Mouse (Mus musculus): ENCODE results near the gene Rasgrf2. TPM values are rescaled to one million over a fixed set of nuclear protein-coding genes. Genes with fewer than 3 reads are reported as not detected.

The Rasgrf2 gene
- total and polyA plus RNA-seq, 3 experiments, result 0.22 TPM; not detected in 2

DNA sequence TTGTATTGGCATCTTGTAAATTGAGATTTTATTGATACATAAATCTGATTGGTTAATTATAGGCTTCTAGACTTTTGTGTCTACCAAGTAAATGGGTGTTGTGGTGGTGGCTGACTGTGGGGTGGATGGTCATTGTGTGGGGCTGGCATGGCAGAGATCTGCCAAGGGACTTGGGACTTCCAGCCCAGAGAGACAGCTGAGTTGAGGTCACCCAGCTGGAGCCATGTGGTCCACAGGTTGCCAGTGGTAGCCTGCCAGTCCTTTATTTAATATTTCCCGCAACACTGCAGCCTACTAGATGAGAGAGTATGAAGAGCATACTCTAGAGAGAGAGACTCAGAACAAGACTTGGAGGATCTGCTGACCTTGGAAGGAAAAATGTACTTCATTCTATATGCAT lies 150.0 kb downstream of the Rasgrf2 start:
- H3K9me3 ChIP-seq (replicated peaks), result no peaks in the 10 kb centered on the region
- no peak overlapping the region for H3K4me3 ChIP-seq (ENCODE audit: low read depth, low read length)
- no peaks in the 10 kb centered on the region for H3K36me3 ChIP-seq (replicated peaks)
- H3K27me3 ChIP-seq (ENCODE audit: insufficient read depth, low read length), result no peaks in the 10 kb centered on the region; the same call in none of the 2 replicates
- DNase-seq (ENCODE audit: low spot score) (no peak), ATAC-seq (ENCODE audit: extremely low read depth, insufficient number of reproducible peaks, low FRiP score, poor library complexity, severe bottlenecking) (no peak)
- TF ChIP-seq TAL1 (conservative IDR thresholded peaks at IDR 0.05; ENCODE audit: low read depth, low read length) (no peak), CTCF (IDR thresholded peaks at IDR 0.05; ENCODE audit: low read depth, low read length) (no peak), GATA1 (IDR thresholded peaks at IDR 0.05; ENCODE audit: borderline replicate concordance, low read length) (no peak), POLR2AphosphoS5 (IDR thresholded peaks at IDR 0.05; ENCODE audit: insufficient replicate concordance, low read depth, low read length) (no peak), GATA2 (IDR thresholded peaks at IDR 0.05; ENCODE audit: borderline replicate concordance, low read depth, low read length) (no peak)
- H3K4me1 ChIP-seq (ENCODE audit: insufficient read depth, low read depth, low read length), result no peaks in the 10 kb centered on the region

DNA sequence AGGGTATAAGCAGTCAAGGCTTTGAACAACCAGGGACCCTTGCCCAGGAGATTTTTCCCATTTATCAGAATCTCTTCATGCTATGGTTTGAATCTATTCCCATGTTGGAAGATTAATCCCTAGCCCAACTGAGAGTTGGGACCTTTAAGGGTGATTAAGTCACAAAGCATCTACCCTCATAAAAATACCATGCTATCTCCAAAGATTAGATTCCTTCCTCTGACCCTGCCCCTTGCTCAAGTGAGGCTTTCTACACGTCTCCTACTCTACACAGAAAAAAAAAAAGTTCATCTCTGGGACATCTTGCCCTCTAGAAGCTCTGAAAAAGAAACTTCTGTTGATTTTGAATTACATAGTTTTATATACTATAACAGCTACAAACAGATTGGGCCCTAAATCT lies 154.5 kb downstream of the Rasgrf2 start:
- no peaks in the 10 kb centered on the region for H3K27me3 ChIP-seq (ENCODE audit: insufficient read depth, low read length)
- no peaks in the 10 kb centered on the region for H3K4me1 ChIP-seq (ENCODE audit: insufficient read depth, low read depth, low read length)
- DNase-seq (ENCODE audit: low spot score) (no peak), ATAC-seq (ENCODE audit: extremely low read depth, insufficient number of reproducible peaks, low FRiP score, poor library complexity, severe bottlenecking) (no peak)
- H3K9me3 ChIP-seq (replicated peaks), result no peaks in the 10 kb centered on the region
- TF ChIP-seq GATA1 (IDR thresholded peaks at IDR 0.05; ENCODE audit: borderline replicate concordance, low read length) (no peak), POLR2AphosphoS5 (IDR thresholded peaks at IDR 0.05; ENCODE audit: insufficient replicate concordance, low read depth, low read length) (no peak), CTCF (IDR thresholded peaks at IDR 0.05; ENCODE audit: low read depth, low read length) (no peak), GATA2 (IDR thresholded peaks at IDR 0.05; ENCODE audit: borderline replicate concordance, low read depth, low read length) (no peak), TAL1 (conservative IDR thresholded peaks at IDR 0.05; ENCODE audit: low read depth, low read length) (no peak)
- no peak overlapping the region for H3K4me3 ChIP-seq (ENCODE audit: low read depth, low read length)
- H3K36me3 ChIP-seq (replicated peaks), result no peaks in the 10 kb centered on the region

DNA sequence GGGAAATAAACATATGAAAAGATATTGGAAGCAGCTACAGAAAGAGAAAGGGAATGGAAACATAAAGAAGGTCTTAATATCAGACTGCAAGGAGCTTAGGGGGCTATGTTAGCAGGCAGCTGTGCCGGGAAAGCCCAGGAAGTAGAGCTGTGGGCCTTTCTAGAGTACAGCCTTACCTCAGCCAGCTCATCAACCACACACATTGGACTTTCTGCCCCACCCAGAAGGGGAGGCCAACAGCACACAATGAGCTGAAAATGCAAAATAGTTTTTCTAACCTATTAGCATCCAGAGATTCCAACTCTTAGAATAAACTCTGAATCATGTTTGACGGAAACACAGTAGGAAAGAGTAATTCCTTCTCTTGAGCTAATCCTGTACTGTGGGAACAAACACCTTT lies 154.9 kb downstream of the Rasgrf2 start:
- Histone ChIP-seq H3K27me3 (ENCODE audit: insufficient read depth, low read length) (no peaks in the 10 kb centered on the region), H3K36me3 (replicated peaks) (no peaks in the 10 kb centered on the region), H3K4me1 (ENCODE audit: insufficient read depth, low read depth, low read length) (no peaks in the 10 kb centered on the region), H3K4me3 (ENCODE audit: low read depth, low read length) (no peak overlapping the region), H3K9me3 (replicated peaks) (no peaks in the 10 kb centered on the region)
- DNase-seq (ENCODE audit: low spot score), result no peak
- ATAC-seq (ENCODE audit: extremely low read depth, insufficient number of reproducible peaks, low FRiP score, poor library complexity, severe bottlenecking), result no peak
- TF ChIP-seq GATA2 (IDR thresholded peaks at IDR 0.05; ENCODE audit: borderline replicate concordance, low read depth, low read length), result no peak
- no peak for TF ChIP-seq POLR2AphosphoS5 (IDR thresholded peaks at IDR 0.05; ENCODE audit: insufficient replicate concordance, low read depth, low read length)
- no peak for TF ChIP-seq CTCF (IDR thresholded peaks at IDR 0.05; ENCODE audit: low read depth, low read length)
- no peak for TF ChIP-seq GATA1 (IDR thresholded peaks at IDR 0.05; ENCODE audit: borderline replicate concordance, low read length)
- TF ChIP-seq TAL1 (conservative IDR thresholded peaks at IDR 0.05; ENCODE audit: low read depth, low read length), result no peak

GRCm38 (mm10) chr13:91974154-91974553 lies 157.3 kb downstream of the Rasgrf2 start:
- no peak overlapping the region for H3K4me3 ChIP-seq (ENCODE audit: low read depth, low read length)
- no peaks in the 10 kb centered on the region for H3K27me3 ChIP-seq (ENCODE audit: insufficient read depth, low read length)
- no peaks in the 10 kb centered on the region for H3K36me3 ChIP-seq (replicated peaks)
- DNase-seq (ENCODE audit: low spot score) (no peak), ATAC-seq (ENCODE audit: extremely low read depth, insufficient number of reproducible peaks, low FRiP score, poor library complexity, severe bottlenecking) (no peak)
- no peaks in the 10 kb centered on the region for H3K9me3 ChIP-seq (replicated peaks)
- H3K4me1 ChIP-seq (ENCODE audit: insufficient read depth, low read depth, low read length), result no peaks in the 10 kb centered on the region
- TF ChIP-seq POLR2AphosphoS5 (IDR thresholded peaks at IDR 0.05; ENCODE audit: insufficient replicate concordance, low read depth, low read length), result no peak
- TF ChIP-seq CTCF (IDR thresholded peaks at IDR 0.05; ENCODE audit: low read depth, low read length), result no peak
- no peak for TF ChIP-seq GATA2 (IDR thresholded peaks at IDR 0.05; ENCODE audit: borderline replicate concordance, low read depth, low read length)
- TF ChIP-seq GATA1 (IDR thresholded peaks at IDR 0.05; ENCODE audit: borderline replicate concordance, low read length), result no peak
- no peak for TF ChIP-seq TAL1 (conservative IDR thresholded peaks at IDR 0.05; ENCODE audit: low read depth, low read length)

DNA sequence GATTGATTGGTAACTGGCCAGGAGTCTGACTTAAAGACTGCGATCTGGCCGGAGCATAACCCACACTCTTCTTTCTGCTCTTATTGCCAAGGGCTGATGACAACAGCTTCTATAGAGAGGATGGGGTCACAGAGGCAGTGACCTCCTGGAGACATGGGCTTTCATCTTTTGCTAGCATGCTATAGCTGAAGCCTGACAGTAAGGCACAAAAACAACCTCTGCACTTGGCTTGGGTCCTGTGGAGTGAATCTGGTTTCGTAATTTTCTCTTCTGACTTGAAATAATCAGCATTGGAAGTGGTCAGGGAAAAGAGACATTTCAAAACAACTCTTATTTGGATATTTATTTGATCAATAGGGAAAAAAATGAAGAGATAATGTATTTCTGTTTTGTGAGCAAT lies 160.2 kb downstream of the Rasgrf2 start:
- ATAC-seq (ENCODE audit: extremely low read depth, insufficient number of reproducible peaks, low FRiP score, poor library complexity, severe bottlenecking), result no peak
- H3K4me1 ChIP-seq (ENCODE audit: insufficient read depth, low read depth, low read length), result no peaks in the 10 kb centered on the region
- H3K9me3 ChIP-seq (replicated peaks), result no peaks in the 10 kb centered on the region
- 0 out of 2 replicates have a peak, but pooled peaks cover 3% of the 10 kb centered on the region for H3K27me3 ChIP-seq (ENCODE audit: insufficient read depth, low read length)
- H3K4me3 ChIP-seq (ENCODE audit: low read depth, low read length), result no peak overlapping the region
- no peaks in the 10 kb centered on the region for H3K36me3 ChIP-seq (replicated peaks)
- TF ChIP-seq TAL1 (conservative IDR thresholded peaks at IDR 0.05; ENCODE audit: low read depth, low read length) (no peak), GATA1 (IDR thresholded peaks at IDR 0.05; ENCODE audit: borderline replicate concordance, low read length) (no peak)
- DNase-seq (ENCODE audit: low spot score), result no peak

DNA sequence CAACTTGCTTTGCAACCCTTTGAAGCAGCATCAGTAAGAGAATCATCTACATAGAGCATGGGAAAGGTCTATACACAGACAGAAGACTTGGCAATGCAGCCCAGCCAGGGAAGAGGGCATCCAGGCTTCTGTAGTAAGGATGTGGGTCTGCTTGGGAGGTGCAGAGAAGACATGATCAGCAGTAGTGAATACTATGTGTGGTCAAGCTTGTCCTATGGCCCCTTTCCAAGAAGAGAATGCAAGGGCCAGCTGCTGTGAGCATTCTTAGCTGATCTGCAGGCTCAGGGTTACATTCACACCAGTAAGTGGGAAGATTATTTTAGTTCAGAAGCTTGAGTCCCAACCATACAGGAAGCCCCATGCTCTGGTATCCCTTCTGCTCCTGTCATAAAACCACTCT lies 175.0 kb downstream of the Rasgrf2 start:
- TF ChIP-seq GATA1 (IDR thresholded peaks at IDR 0.05; ENCODE audit: borderline replicate concordance, low read length) (no peak), POLR2AphosphoS5 (IDR thresholded peaks at IDR 0.05; ENCODE audit: insufficient replicate concordance, low read depth, low read length) (no peak), CTCF (IDR thresholded peaks at IDR 0.05; ENCODE audit: low read depth, low read length) (no peak), TAL1 (conservative IDR thresholded peaks at IDR 0.05; ENCODE audit: low read depth, low read length) (no peak), GATA2 (IDR thresholded peaks at IDR 0.05; ENCODE audit: borderline replicate concordance, low read depth, low read length) (no peak)
- ATAC-seq (ENCODE audit: extremely low read depth, insufficient number of reproducible peaks, low FRiP score, poor library complexity, severe bottlenecking) (no peak), DNase-seq (ENCODE audit: low spot score) (no peak)
- Histone ChIP-seq H3K4me3 (ENCODE audit: low read depth, low read length) (no peak overlapping the region), H3K36me3 (replicated peaks) (no peaks in the 10 kb centered on the region), H3K27me3 (ENCODE audit: insufficient read depth, low read length) (peaks cover 5% of the 10 kb centered on the region), H3K9me3 (replicated peaks) (no peaks in the 10 kb centered on the region), H3K4me1 (ENCODE audit: insufficient read depth, low read depth, low read length) (no peaks in the 10 kb centered on the region)

GRCm38 (mm10) chr13:91955646-91956045 lies 175.8 kb downstream of the Rasgrf2 start:
- no peak overlapping the region for H3K4me3 ChIP-seq (ENCODE audit: low read depth, low read length)
- DNase-seq (ENCODE audit: low spot score), result no peak
- H3K27me3 ChIP-seq (ENCODE audit: insufficient read depth, low read length), result peaks cover 5% of the 10 kb centered on the region
- TF ChIP-seq TAL1 (conservative IDR thresholded peaks at IDR 0.05; ENCODE audit: low read depth, low read length), result no peak
- TF ChIP-seq GATA2 (IDR thresholded peaks at IDR 0.05; ENCODE audit: borderline replicate concordance, low read depth, low read length), result no peak
- TF ChIP-seq POLR2AphosphoS5 (IDR thresholded peaks at IDR 0.05; ENCODE audit: insufficient replicate concordance, low read depth, low read length), result no peak
- TF ChIP-seq CTCF (IDR thresholded peaks at IDR 0.05; ENCODE audit: low read depth, low read length), result no peak
- TF ChIP-seq GATA1 (IDR thresholded peaks at IDR 0.05; ENCODE audit: borderline replicate concordance, low read length), result no peak
- ATAC-seq (ENCODE audit: extremely low read depth, insufficient number of reproducible peaks, low FRiP score, poor library complexity, severe bottlenecking), result no peak
- no peaks in the 10 kb centered on the region for H3K36me3 ChIP-seq (replicated peaks)
- no peaks in the 10 kb centered on the region for H3K9me3 ChIP-seq (replicated peaks)
- H3K4me1 ChIP-seq (ENCODE audit: insufficient read depth, low read depth, low read length), result no peaks in the 10 kb centered on the region

Data from G1E (cell line).